Mouse (Mus musculus): ENCODE measurements around the gene Dnajc22. TPM values are rescaled to one million over a fixed set of nuclear protein-coding genes. Genes with fewer than 3 reads are reported as not detected.
"Not testable (repeated sequence)": the region's sequence is repeated elsewhere in the genome, so short reads cannot be mapped to it uniquely, and the experiment has no call there.

The Dnajc22 gene
- total and polyA plus RNA-seq, 2 experiments from 2014 or later = 0.61 TPM; not detected in 1

GRCm38 (mm10) chr15:99074019-99074599 lies 18.9 kb upstream of the Dnajc22 start, which contains the start of gene Troap:
Troap (plus strand) TSS chr15:99074575.
- peak within 1 kb of the TSS; percentile 76 for H3K9ac ChIP-seq (replicated peaks; ENCODE audit: low read depth, low read length)
- peak within 1 kb of the TSS; percentile 64 for H3K4me3 ChIP-seq (ENCODE audit: low read depth, low read length)
- 17% methylated on average over 9 of the region's 9 CpGs for WGBS
- DNase-seq (ENCODE audit: low spot score) (no peak), ATAC-seq (ENCODE audit: insufficient read depth, low read depth) (no peak)
- peaks cover 16% of the 10 kb centered on the region for H3K4me1 ChIP-seq (ENCODE audit: control insufficient read depth, insufficient read depth)
- no peaks in the 10 kb centered on the region for H3K9me3 ChIP-seq (replicated peaks; ENCODE audit: control insufficient read depth, low read length)
- no peaks in the 10 kb centered on the region for H3K27me3 ChIP-seq (ENCODE audit: control insufficient read depth, insufficient read depth, low read length)
- H3K4me2 ChIP-seq (ENCODE audit: low read depth, low read length) = peak within 1 kb of the TSS; percentile 90
- peak within 1 kb of the TSS; percentile 96 for H3K27ac ChIP-seq (ENCODE audit: low read depth)
- TF ChIP-seq CTCF (IDR thresholded peaks at IDR 0.05; ENCODE audit: low read depth) (no peak), EP300 (IDR thresholded peaks at IDR 0.05; ENCODE audit: low read depth) (no peak)
- H3K36me3 ChIP-seq (replicated peaks; ENCODE audit: control insufficient read depth, insufficient read depth, low read length) = peaks cover 4% of the 10 kb centered on the region; the same call in 1 of the 2 replicates

DNA sequence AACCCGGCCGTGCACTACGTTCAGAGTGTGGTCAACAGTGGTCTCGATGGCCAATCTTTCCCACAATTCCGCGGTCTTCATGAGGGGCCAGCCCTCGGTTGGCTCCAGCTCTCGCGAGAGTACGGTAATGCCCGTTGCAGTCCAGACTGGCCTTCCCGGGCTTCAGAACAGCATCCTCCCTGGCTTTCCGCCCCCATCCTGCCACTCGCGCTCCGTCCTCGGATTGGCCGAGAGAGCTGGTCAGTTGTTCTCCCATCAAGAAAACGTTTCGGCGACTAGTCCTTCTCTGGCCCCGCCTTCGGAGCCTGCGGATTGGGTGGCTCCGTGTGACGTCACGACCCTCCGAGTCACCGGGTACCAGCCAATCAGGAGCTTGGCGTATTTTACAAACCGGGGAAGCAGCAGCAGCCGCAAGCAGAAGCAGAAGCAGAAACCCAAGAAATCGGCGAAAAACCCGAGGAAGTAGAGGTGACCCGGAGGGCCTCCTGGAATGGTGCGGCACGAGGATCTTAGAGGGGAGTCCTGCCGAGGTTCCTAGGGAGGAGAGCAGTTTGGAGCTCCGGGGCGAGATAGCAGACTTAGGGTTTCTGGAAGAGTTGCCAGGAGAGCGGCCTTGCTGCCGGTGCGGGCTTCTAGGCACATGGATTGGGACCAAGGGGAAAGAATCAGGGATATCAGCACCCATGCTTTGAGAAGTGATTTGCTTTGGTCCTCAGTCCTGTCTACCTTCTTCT lies 18.2 kb upstream of the Dnajc22 start:
- Histone ChIP-seq H3K27me3 (ENCODE audit: control insufficient read depth, insufficient read depth, low read length) (no peaks in the 10 kb centered on the region), H3K9ac (replicated peaks; ENCODE audit: low read depth, low read length) (peak overlapping the region; percentile 76), H3K27ac (ENCODE audit: low read depth) (peak overlapping the region; percentile 96), H3K4me1 (ENCODE audit: control insufficient read depth, insufficient read depth) (peaks cover 16% of the 10 kb centered on the region), H3K9me3 (replicated peaks; ENCODE audit: control insufficient read depth, low read length) (no peaks in the 10 kb centered on the region), H3K4me3 (ENCODE audit: low read depth, low read length) (peak overlapping the region; percentile 64), H3K36me3 (replicated peaks; ENCODE audit: control insufficient read depth, insufficient read depth, low read length) (peaks cover 4% of the 10 kb centered on the region; the same call in 1 of the 2 replicates), H3K4me2 (ENCODE audit: low read depth, low read length) (peak overlapping the region; percentile 90)
- under 1% methylated on average over 44 of the region's 44 CpGs for WGBS
- peak; percentile 99 for DNase-seq (ENCODE audit: low spot score)
- peak; percentile 97 for ATAC-seq (ENCODE audit: insufficient read depth, low read depth)
- TF ChIP-seq EP300 (IDR thresholded peaks at IDR 0.05; ENCODE audit: low read depth) (no peak), CTCF (IDR thresholded peaks at IDR 0.05; ENCODE audit: low read depth) (no peak)

GRCm38 (mm10) chr15:99076011-99076410 lies 17.0 kb upstream of the Dnajc22 start:
- WGBS = 97% methylated on average over 3 of the region's 3 CpGs
- not testable (repeated sequence) for H3K27me3 ChIP-seq (ENCODE audit: control insufficient read depth, insufficient read depth, low read length); ATAC-seq (ENCODE audit: insufficient read depth, low read depth); DNase-seq (ENCODE audit: low spot score); H3K27ac ChIP-seq (ENCODE audit: low read depth); H3K9me3 ChIP-seq (replicated peaks; ENCODE audit: control insufficient read depth, low read length)
- H3K4me1 ChIP-seq (ENCODE audit: control insufficient read depth, insufficient read depth) = peaks cover 16% of the 10 kb centered on the region
- H3K9ac ChIP-seq (replicated peaks; ENCODE audit: low read depth, low read length) = 0 out of 2 replicates have a peak overlapping the region, but pooled peaks have one; percentile 76
- H3K36me3 ChIP-seq (replicated peaks; ENCODE audit: control insufficient read depth, insufficient read depth, low read length) = peaks cover 14% of the 10 kb centered on the region
- peak overlapping the region; percentile 90; the same call in 1 of the 2 replicates for H3K4me2 ChIP-seq (ENCODE audit: low read depth, low read length)
- peak overlapping the region; percentile 64; the same call in 1 of the 2 replicates for H3K4me3 ChIP-seq (ENCODE audit: low read depth, low read length)

DNA sequence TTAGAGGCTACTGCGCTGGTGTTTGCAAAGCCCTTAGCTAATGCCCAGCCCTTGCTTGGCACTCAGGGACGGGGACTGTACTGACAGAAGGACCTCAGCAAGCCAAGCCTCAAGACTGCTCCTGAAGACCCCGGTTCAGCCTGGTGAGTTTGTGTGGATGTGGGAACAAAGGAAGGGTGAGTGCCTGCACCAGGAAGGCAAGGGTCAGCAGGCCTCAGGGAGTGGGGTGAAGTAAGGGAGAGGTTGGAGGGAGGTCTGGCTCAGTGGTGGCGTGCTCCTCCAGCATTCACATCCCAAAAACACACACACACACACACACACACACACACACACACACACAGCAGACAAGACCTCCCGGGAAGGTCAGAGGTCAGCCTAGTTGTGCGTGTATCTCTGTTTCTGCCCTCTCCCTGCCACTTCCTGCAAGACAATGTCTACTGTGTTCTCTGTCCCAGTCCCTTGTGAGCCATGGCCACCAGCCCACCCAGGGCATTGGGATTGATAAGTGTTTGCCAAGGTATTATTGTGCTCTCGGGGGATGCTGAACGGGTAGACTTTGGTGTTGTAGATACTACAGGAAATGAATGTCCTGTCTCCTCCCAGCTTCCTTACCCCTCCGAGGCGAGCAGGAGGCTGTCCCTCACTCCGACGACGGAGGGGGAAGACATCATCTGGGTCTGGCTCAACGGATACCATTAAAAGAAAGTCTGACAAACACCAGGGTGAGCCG lies 14.6 kb upstream of the Dnajc22 start:
- no peak overlapping the region for H3K4me2 ChIP-seq (ENCODE audit: low read depth, low read length)
- no peaks in the 10 kb centered on the region for H3K9me3 ChIP-seq (replicated peaks; ENCODE audit: control insufficient read depth, low read length)
- no peaks in the 10 kb centered on the region for H3K27me3 ChIP-seq (ENCODE audit: control insufficient read depth, insufficient read depth, low read length)
- no peak overlapping the region for H3K9ac ChIP-seq (replicated peaks; ENCODE audit: low read depth, low read length)
- ATAC-seq (ENCODE audit: insufficient read depth, low read depth) = no peak
- DNase-seq (ENCODE audit: low spot score) = no peak
- peaks cover 16% of the 10 kb centered on the region for H3K4me1 ChIP-seq (ENCODE audit: control insufficient read depth, insufficient read depth)
- TF ChIP-seq CTCF (IDR thresholded peaks at IDR 0.05; ENCODE audit: low read depth) (no peak), EP300 (IDR thresholded peaks at IDR 0.05; ENCODE audit: low read depth) (no peak)
- WGBS = 71% methylated on average over 14 of the region's 15 CpGs
- H3K36me3 ChIP-seq (replicated peaks; ENCODE audit: control insufficient read depth, insufficient read depth, low read length) = peaks cover 34% of the 10 kb centered on the region
- no peak overlapping the region for H3K4me3 ChIP-seq (ENCODE audit: low read depth, low read length)
- H3K27ac ChIP-seq (ENCODE audit: low read depth) = no peak overlapping the region

DNA sequence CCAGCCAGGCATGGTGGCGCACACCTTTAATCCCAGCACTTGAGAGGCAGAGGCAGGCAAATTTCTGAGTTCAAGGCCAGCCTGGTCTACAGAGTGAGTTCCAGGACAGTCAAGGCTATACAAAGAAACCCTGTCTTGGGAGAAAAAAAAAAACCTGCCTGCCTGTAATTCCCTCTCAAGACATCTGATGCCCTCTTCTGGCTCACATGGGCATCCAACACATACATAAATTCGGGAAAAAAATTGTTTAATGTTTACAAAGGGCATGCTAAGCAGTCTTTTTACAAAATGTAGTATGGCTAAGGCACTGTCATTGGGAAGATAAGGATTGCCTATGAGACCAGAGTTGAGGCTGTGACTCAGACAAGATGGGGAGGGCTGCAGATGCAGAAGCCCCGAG lies 13.2 kb upstream of the Dnajc22 start:
- no peak overlapping the region for H3K4me2 ChIP-seq (ENCODE audit: low read depth, low read length)

More for the DNA sequence above, 13.2 kb upstream of the Dnajc22 start:
- H3K27ac ChIP-seq (ENCODE audit: low read depth) = no peak overlapping the region
- no peak overlapping the region for H3K9ac ChIP-seq (replicated peaks; ENCODE audit: low read depth, low read length)
- DNase-seq (ENCODE audit: low spot score) (no peak), ATAC-seq (ENCODE audit: insufficient read depth, low read depth) (no peak)
- WGBS = 79% methylated on average over 3 of the region's 3 CpGs
- no peak for TF ChIP-seq EP300 (IDR thresholded peaks at IDR 0.05; ENCODE audit: low read depth)
- no peak for TF ChIP-seq CTCF (IDR thresholded peaks at IDR 0.05; ENCODE audit: low read depth)
- H3K27me3 ChIP-seq (ENCODE audit: control insufficient read depth, insufficient read depth, low read length) = peaks cover 13% of the 10 kb centered on the region
- H3K9me3 ChIP-seq (replicated peaks; ENCODE audit: control insufficient read depth, low read length) = no peaks in the 10 kb centered on the region
- H3K36me3 ChIP-seq (replicated peaks; ENCODE audit: control insufficient read depth, insufficient read depth, low read length) = peaks cover 34% of the 10 kb centered on the region
- H3K4me3 ChIP-seq (ENCODE audit: low read depth, low read length) = no peak overlapping the region
- peaks cover 10% of the 10 kb centered on the region for H3K4me1 ChIP-seq (ENCODE audit: control insufficient read depth, insufficient read depth)

Data from heart, postnatal 0 days (tissue).